ENCODE assay signal across 9 mouse cellular contexts in genomic region chr6:134925673-134926337, GRCm38 (mm10). TPM values are rescaled to one million over a fixed set of nuclear protein-coding genes. Genes with fewer than 3 reads are reported as not detected.
DNase-seq lines count a peak whose midpoint lies in the region; ATAC-seq and TF ChIP-seq lines count a peak whose summit lies in the region.
"Had no signal": no experiment of that assay in that cellular context is flagged by ENCODE, and none has a peak within 500 bp of the region (broad histone marks: within the 10 kb centered on the region; RNA-seq: fewer than 3 reads in every experiment).

No protein-coding gene starts in this region.

- H3K36me3 ChIP-seq in intestine, embryonic 15.5 days: no peaks in the 10 kb centered on the region
- H3K36me3 ChIP-seq in intestine, embryonic 16.5 days (ENCODE audit: control insufficient read depth, insufficient read depth, low read length): no peaks in the 10 kb centered on the region
- H3K36me3 ChIP-seq in macrophage (ENCODE audit: inconsistent target): no peaks in the 10 kb centered on the region

- TF ChIP-seq POLR2A in embryonic fibroblast, embryonic 13.5 days (IDR thresholded peaks at IDR 0.05; ENCODE audit: low read depth, low read length): no peak

- H3K9me3 ChIP-seq in intestine, embryonic 15.5 days: no peaks in the 10 kb centered on the region
- H3K9me3 ChIP-seq in intestine, embryonic 16.5 days (ENCODE audit: control insufficient read depth, low read length): no peaks in the 10 kb centered on the region

- no peak overlapping the region for H3K4me3 ChIP-seq in intestine, embryonic 15.5 days (replicated peaks)
- H3K4me3 ChIP-seq in intestine, embryonic 16.5 days (ENCODE audit: low read length): no peak overlapping the region
- no peak overlapping the region for H3K4me3 ChIP-seq in embryonic fibroblast, embryonic 13.5 days (ENCODE audit: insufficient read depth, low read length)
- H3K4me3 ChIP-seq in macrophage (ENCODE audit: inconsistent target): peak overlapping the region; percentile 71; the same call in 1 of the 2 replicates

- no peak overlapping the region for H3K27ac ChIP-seq in intestine, embryonic 15.5 days
- H3K27ac ChIP-seq in intestine, embryonic 16.5 days (ENCODE audit: low read length): no peak overlapping the region
- H3K27ac ChIP-seq in embryonic fibroblast, embryonic 13.5 days (ENCODE audit: insufficient read depth, low read length): peak overlapping the region; percentile 32; the same call in 1 of the 2 replicates
- peak overlapping the region; percentile 95; the same call in 1 of the 2 replicates for H3K27ac ChIP-seq in macrophage

- peaks cover 74% of the 10 kb centered on the region for H3K79me2 ChIP-seq in macrophage (ENCODE audit: inconsistent target)

- H3K9ac ChIP-seq in intestine, embryonic 15.5 days: no peak overlapping the region
- no peak overlapping the region for H3K9ac ChIP-seq in intestine, embryonic 16.5 days (ENCODE audit: low read depth, low read length)

- WGBS in intestine, embryonic 15.5 days: 65% methylated on average over 4 of the region's 4 CpGs
- 69% methylated on average over 4 of the region's 4 CpGs for WGBS in intestine, embryonic 16.5 days
- 59% methylated on average over 4 of the region's 4 CpGs for WGBS in macrophage (ENCODE audit: missing documents)

- 0 out of 2 replicates have a peak overlapping the region, but pooled peaks have one; percentile 6 for H3K4me2 ChIP-seq in intestine, embryonic 15.5 days (replicated peaks)
- H3K4me2 ChIP-seq in intestine, embryonic 16.5 days (ENCODE audit: low read depth, low read length): no peak overlapping the region

- DNase-seq in CD4-positive helper T cell, adult 2 months (ENCODE audit: low read depth, low spot score): peak; percentile 55
- DNase-seq in adrenal gland, adult 18-20 months (ENCODE audit: low spot score in 2 of 2): no peak
- no peak for DNase-seq in right cerebral cortex, adult 18-20 months
- DNase-seq: gastrocnemius, postnatal 25 days; kidney, adult 9 months had no signal

- peaks cover 18% of the 10 kb centered on the region for H3K4me1 ChIP-seq in intestine, embryonic 15.5 days (replicated peaks)
- H3K4me1 ChIP-seq in intestine, embryonic 16.5 days (ENCODE audit: control insufficient read depth, insufficient read depth, low read length): peaks cover 21% of the 10 kb centered on the region
- H3K4me1 ChIP-seq in embryonic fibroblast, embryonic 13.5 days (ENCODE audit: control insufficient read depth, insufficient read depth, low read length): peaks cover 3% of the 10 kb centered on the region; the same call in 1 of the 2 replicates

- TF ChIP-seq CTCF in embryonic fibroblast, embryonic 13.5 days (IDR thresholded peaks at IDR 0.05; ENCODE audit: borderline replicate concordance, insufficient read depth, low read length): no peak

- ATAC-seq in intestine, embryonic 15.5 days: no peak
- ATAC-seq in intestine, embryonic 16.5 days: no peak

- H3K27me3 ChIP-seq in intestine, embryonic 15.5 days (replicated peaks): no peaks in the 10 kb centered on the region
- no peaks in the 10 kb centered on the region for H3K27me3 ChIP-seq in intestine, embryonic 16.5 days (replicated peaks; ENCODE audit: control insufficient read depth, insufficient read depth, low read length)

RNA-seq across cellular contexts. Expression of gene Cdkn1b, which starts 5.6 kb away (rescaled TPM):
- 15.3 and 15.9 TPM in 2 replicates for polyA plus RNA-seq in intestine, embryonic 15.5 days (2015; fragmentation: Nextera tagmentation; extraction: Ambion mirVana)
- 10.6 and 12.4 TPM in 2 replicates for polyA plus RNA-seq in intestine, embryonic 16.5 days (2015; fragmentation: Nextera tagmentation; extraction: Ambion mirVana)
- polyA plus RNA-seq in embryonic fibroblast, embryonic 13.5 days (2011; ENCODE audit: insufficient read length, low read depth, missing spikeins): 34.1 and 59.8 TPM in 2 replicates
- 10 to 100 TPM; 14.1 to 72.0 (median 31.5) TPM for total RNA-seq in macrophage (2018; cell fraction: chromatin; rRNA removed)
- total RNA-seq in macrophage (2018; cell fraction: cytosol; rRNA removed): 10 to 100 TPM; 12.9 to 44.8 (median 20.9) TPM
- 10 to 100 TPM; 18.9 to 91.9 (median 37.5) TPM for total RNA-seq in macrophage (2018; cell fraction: nucleus; rRNA removed)
- 13.0 to 49.2 TPM (median 33.8 TPM) in 3 replicates for polyA plus RNA-seq in macrophage (2018)
- 10 to 100 TPM; 30.6 to 33.0 TPM for total RNA-seq in adrenal gland, adult 18-20 months (2021)

RNA-seq across cellular contexts. Expression of gene Gpr19, which starts 27.4 kb away (rescaled TPM):
- polyA plus RNA-seq in intestine, embryonic 15.5 days (2015; fragmentation: Nextera tagmentation; extraction: Ambion mirVana): 10.4 and 10.6 TPM in 2 replicates
- polyA plus RNA-seq in intestine, embryonic 16.5 days (2015; fragmentation: Nextera tagmentation; extraction: Ambion mirVana): 8.1 and 9.5 TPM in 2 replicates
- polyA plus RNA-seq in embryonic fibroblast, embryonic 13.5 days (2011; ENCODE audit: insufficient read length, low read depth, missing spikeins): 3.2 and 6.6 TPM in 2 replicates
- 1 to 10 TPM; 1.7 to 9.3 (median 4.4) TPM for total RNA-seq in macrophage (2018; cell fraction: chromatin; rRNA removed)
- 1 to 10 TPM; 1.1 to 3.4 (median 1.8) TPM for total RNA-seq in macrophage (2018; cell fraction: cytosol; rRNA removed)
- total RNA-seq in macrophage (2018; cell fraction: nucleus; rRNA removed): 1 to 10 TPM; 1.2 to 8.8 (median 3.6) TPM
- polyA plus RNA-seq in macrophage (2018): 2.1 to 4.4 TPM (median 2.6 TPM) in 3 replicates
- 1 to 10 TPM; 5.3 to 6.5 TPM for total RNA-seq in adrenal gland, adult 18-20 months (2021)

RNA-seq across cellular contexts. Expression of gene Apold1, which starts 55.7 kb away (rescaled TPM):
- 3.5 and 3.6 TPM in 2 replicates for polyA plus RNA-seq in intestine, embryonic 15.5 days (2015; fragmentation: Nextera tagmentation; extraction: Ambion mirVana)
- polyA plus RNA-seq in intestine, embryonic 16.5 days (2015; fragmentation: Nextera tagmentation; extraction: Ambion mirVana): 2.8 and 3.5 TPM in 2 replicates
- 0.32 and 0.47 TPM in 2 replicates for polyA plus RNA-seq in embryonic fibroblast, embryonic 13.5 days (2011; ENCODE audit: insufficient read length, low read depth, missing spikeins)
- under 1 TPM in 9 of 26 experiments, not detected in 17; 0.19 to 0.86 (median 0.31) TPM for total RNA-seq in macrophage (2018; cell fraction: chromatin; rRNA removed)
- total RNA-seq in macrophage (2018; cell fraction: cytosol; rRNA removed): under 1 TPM in 21 of 26 experiments, not detected in 5; 0.03 to 0.70 (median 0.10) TPM
- total RNA-seq in macrophage (2018; cell fraction: nucleus; rRNA removed): 1 to 10 TPM in 1 of 26 experiments, under 1 TPM in 11, not detected in 14; 0.11 to 2.1 (median 0.33) TPM
- polyA plus RNA-seq in macrophage (2018): 0.06 TPM in 1 of 3 replicates, not detected in the others
- 10 to 100 TPM in 1 of 2 experiments, 1 to 10 TPM in 1; 3.8 to 12.2 TPM for total RNA-seq in adrenal gland, adult 18-20 months (2021)

Comparison
In these comparisons a context has a peak if more than half of its experiments do, and no peak if none do; other contexts are left out.
1. H3K27ac ChIP-seq: peak in embryonic fibroblast, embryonic 13.5 days (single experiment) and macrophage (single experiment); none in intestine, embryonic 15.5 days (single experiment) and intestine, embryonic 16.5 days (single experiment).